In genomic region chr7:95959068-95959467, GRCm38 (mm10) we compare ENCODE assay signal across 23 mouse cellular contexts.
A peak's percentile ranks its signal among the peaks of the same experiment; 100 is the strongest.
DNase-seq lines count a peak whose midpoint lies in the region; ATAC-seq lines count a peak whose summit lies in the region.
"Had no signal": no experiment of that assay in that cellular context is flagged by ENCODE, and none has a peak within 500 bp of the region (broad histone marks: within the 10 kb centered on the region; RNA-seq: fewer than 3 reads in every experiment).

No protein-coding gene starts in this region.

- 73% methylated on average over 4 of the region's 4 CpGs for WGBS in embryonic facial prominence, embryonic 11.5 days
- 73% methylated on average over 4 of the region's 4 CpGs for WGBS in embryonic facial prominence, embryonic 10.5 days
- WGBS in hindbrain, embryonic 11.5 days, result 66% methylated on average over 4 of the region's 4 CpGs
- WGBS in hindbrain, embryonic 13.5 days, result 43% methylated on average over 4 of the region's 4 CpGs
- 59% methylated on average over 4 of the region's 4 CpGs for WGBS in neural tube, embryonic 12.5 days
- WGBS in midbrain, embryonic 15.5 days, result 47% methylated on average over 4 of the region's 4 CpGs

- H3K9me3 ChIP-seq in embryonic facial prominence, embryonic 11.5 days (replicated peaks; ENCODE audit: control insufficient read depth, low read length), result no peaks in the 10 kb centered on the region
- no peaks in the 10 kb centered on the region for H3K9me3 ChIP-seq in embryonic facial prominence, embryonic 10.5 days
- no peaks in the 10 kb centered on the region for H3K9me3 ChIP-seq in hindbrain, embryonic 11.5 days (ENCODE audit: control insufficient read depth, low read length)
- no peaks in the 10 kb centered on the region for H3K9me3 ChIP-seq in hindbrain, embryonic 13.5 days
- H3K9me3 ChIP-seq in neural tube, embryonic 12.5 days, result no peaks in the 10 kb centered on the region
- H3K9me3 ChIP-seq in midbrain, embryonic 15.5 days, result no peaks in the 10 kb centered on the region
- H3K9me3 ChIP-seq: embryonic facial prominence, embryonic 13.5 days; kidney, embryonic 15.5 days; limb, embryonic 12.5 days had no signal

- no peaks in the 10 kb centered on the region for H3K36me3 ChIP-seq in embryonic facial prominence, embryonic 11.5 days (replicated peaks; ENCODE audit: control insufficient read depth, insufficient read depth, low read depth, low read length)
- no peaks in the 10 kb centered on the region for H3K36me3 ChIP-seq in embryonic facial prominence, embryonic 10.5 days (replicated peaks)
- H3K36me3 ChIP-seq in hindbrain, embryonic 11.5 days (ENCODE audit: control insufficient read depth, insufficient read depth, low read length), result no peaks in the 10 kb centered on the region
- H3K36me3 ChIP-seq in hindbrain, embryonic 13.5 days, result no peaks in the 10 kb centered on the region
- no peaks in the 10 kb centered on the region for H3K36me3 ChIP-seq in neural tube, embryonic 12.5 days
- no peaks in the 10 kb centered on the region for H3K36me3 ChIP-seq in midbrain, embryonic 15.5 days (replicated peaks)
- H3K36me3 ChIP-seq: embryonic facial prominence, embryonic 13.5 days; kidney, embryonic 15.5 days; limb, embryonic 12.5 days had no signal

- H3K4me1 ChIP-seq in embryonic facial prominence, embryonic 11.5 days (ENCODE audit: control insufficient read depth, insufficient read depth, low read length), result no peaks in the 10 kb centered on the region
- no peaks in the 10 kb centered on the region for H3K4me1 ChIP-seq in embryonic facial prominence, embryonic 10.5 days
- no peaks in the 10 kb centered on the region for H3K4me1 ChIP-seq in hindbrain, embryonic 11.5 days (replicated peaks; ENCODE audit: control insufficient read depth, insufficient read depth, low read length)
- H3K4me1 ChIP-seq in hindbrain, embryonic 13.5 days (replicated peaks), result no peaks in the 10 kb centered on the region
- no peaks in the 10 kb centered on the region for H3K4me1 ChIP-seq in neural tube, embryonic 12.5 days
- no peaks in the 10 kb centered on the region for H3K4me1 ChIP-seq in midbrain, embryonic 15.5 days
- H3K4me1 ChIP-seq: embryonic facial prominence, embryonic 13.5 days; kidney, embryonic 15.5 days; limb, embryonic 12.5 days had no signal

- H3K9ac ChIP-seq in embryonic facial prominence, embryonic 11.5 days (replicated peaks; ENCODE audit: low read length), result no peak overlapping the region
- no peak overlapping the region for H3K9ac ChIP-seq in hindbrain, embryonic 11.5 days (ENCODE audit: low read depth, low read length)
- H3K9ac ChIP-seq in hindbrain, embryonic 13.5 days, result no peak overlapping the region
- no peak overlapping the region for H3K9ac ChIP-seq in neural tube, embryonic 12.5 days
- no peak overlapping the region for H3K9ac ChIP-seq in midbrain, embryonic 15.5 days
- H3K9ac ChIP-seq: embryonic facial prominence, embryonic 13.5 days; kidney, embryonic 15.5 days; limb, embryonic 12.5 days; liver, postnatal 0 days had no signal

- H3K4me2 ChIP-seq in embryonic facial prominence, embryonic 11.5 days (ENCODE audit: low read depth, low read length), result no peak overlapping the region
- H3K4me2 ChIP-seq in hindbrain, embryonic 11.5 days (replicated peaks; ENCODE audit: low read depth, low read length), result no peak overlapping the region
- no peak overlapping the region for H3K4me2 ChIP-seq in hindbrain, embryonic 13.5 days
- no peak overlapping the region for H3K4me2 ChIP-seq in neural tube, embryonic 12.5 days (replicated peaks)
- no peak overlapping the region for H3K4me2 ChIP-seq in midbrain, embryonic 15.5 days
- H3K4me2 ChIP-seq: embryonic facial prominence, embryonic 13.5 days; kidney, embryonic 15.5 days; limb, embryonic 12.5 days; liver, embryonic 11.5 days had no signal

- no peak overlapping the region for H3K27ac ChIP-seq in embryonic facial prominence, embryonic 11.5 days (replicated peaks; ENCODE audit: low read depth, low read length)
- no peak overlapping the region for H3K27ac ChIP-seq in embryonic facial prominence, embryonic 10.5 days (replicated peaks)
- no peak overlapping the region for H3K27ac ChIP-seq in hindbrain, embryonic 11.5 days (ENCODE audit: low read depth, low read length)
- no peak overlapping the region for H3K27ac ChIP-seq in hindbrain, embryonic 13.5 days
- H3K27ac ChIP-seq in neural tube, embryonic 12.5 days, result no peak overlapping the region
- no peak overlapping the region for H3K27ac ChIP-seq in midbrain, embryonic 15.5 days
- H3K27ac ChIP-seq: embryonic facial prominence, embryonic 13.5 days; heart, adult 2 months; kidney, embryonic 15.5 days; limb, embryonic 12.5 days; macrophage had no signal

- ATAC-seq in embryonic facial prominence, embryonic 11.5 days (replicated peaks; ENCODE audit: insufficient number of reproducible peaks, low FRiP score, low TSS enrichment, low read depth), result 0 out of 2 replicates have a peak, but pooled peaks have one; percentile 62
- peak; percentile 60; the same call in 1 of the 2 replicates for ATAC-seq in hindbrain, embryonic 11.5 days (ENCODE audit: low FRiP score)
- no peak for ATAC-seq in hindbrain, embryonic 13.5 days (ENCODE audit: low FRiP score)
- ATAC-seq in neural tube, embryonic 12.5 days (ENCODE audit: low FRiP score, low read depth), result peak; percentile 70; the same call in 1 of the 2 replicates
- ATAC-seq in midbrain, embryonic 15.5 days (replicated peaks), result 0 out of 2 replicates have a peak, but pooled peaks have one; percentile 39
- ATAC-seq: liver, postnatal 0 days; lung, postnatal 0 days had no signal

- no peak overlapping the region for H3K4me3 ChIP-seq in embryonic facial prominence, embryonic 11.5 days (ENCODE audit: low read depth, low read length)
- H3K4me3 ChIP-seq in embryonic facial prominence, embryonic 10.5 days, result no peak overlapping the region
- H3K4me3 ChIP-seq in hindbrain, embryonic 11.5 days (ENCODE audit: low read depth, low read length), result no peak overlapping the region
- H3K4me3 ChIP-seq in hindbrain, embryonic 13.5 days, result no peak overlapping the region
- H3K4me3 ChIP-seq in neural tube, embryonic 12.5 days, result no peak overlapping the region
- no peak overlapping the region for H3K4me3 ChIP-seq in midbrain, embryonic 15.5 days
- H3K4me3 ChIP-seq: embryonic facial prominence, embryonic 13.5 days; heart, adult 2 months; kidney, embryonic 15.5 days; limb, embryonic 12.5 days; myocyte had no signal

- no peaks in the 10 kb centered on the region for H3K27me3 ChIP-seq in embryonic facial prominence, embryonic 11.5 days (ENCODE audit: control insufficient read depth, insufficient read depth, low read length)
- no peaks in the 10 kb centered on the region for H3K27me3 ChIP-seq in embryonic facial prominence, embryonic 10.5 days (replicated peaks; ENCODE audit: low read depth, poor library complexity, severe bottlenecking)
- no peaks in the 10 kb centered on the region for H3K27me3 ChIP-seq in hindbrain, embryonic 11.5 days (ENCODE audit: control insufficient read depth, insufficient read depth, low read length)
- H3K27me3 ChIP-seq in hindbrain, embryonic 13.5 days, result no peaks in the 10 kb centered on the region
- no peaks in the 10 kb centered on the region for H3K27me3 ChIP-seq in neural tube, embryonic 12.5 days (replicated peaks)
- H3K27me3 ChIP-seq in midbrain, embryonic 15.5 days (replicated peaks), result no peaks in the 10 kb centered on the region
- H3K27me3 ChIP-seq: embryonic facial prominence, embryonic 13.5 days; kidney, embryonic 15.5 days; limb, embryonic 12.5 days had no signal

- DNase-seq in embryonic facial prominence, embryonic 11.5 days (ENCODE audit: low spot score), result no peak
- DNase-seq in embryonic facial prominence, embryonic 10.5 days (ENCODE audit: low spot score), result no peak
- peak; percentile 4 for DNase-seq in hindbrain, embryonic 11.5 days (ENCODE audit: low spot score)
- no peak for DNase-seq in neural tube, embryonic 10.5 days (ENCODE audit: extremely low spot score, low spot score)
- DNase-seq in heart, adult 18-20 months, result no peak
- DNase-seq: adrenal gland, postnatal 14 days; cerebellum, adult 9-11 months; gastrocnemius, postnatal 10 days; heart, adult 2 months; kidney, adult 11 months; kidney, postnatal 36 days; liver, postnatal 0 days; thymus, postnatal 25 days had no signal
